Mouse (Mus musculus) liver, embryonic 14.5 days (tissue): Measurements from ENCODE around the gene Foxn3. TPM values are rescaled to one million over a fixed set of nuclear protein-coding genes. Genes with fewer than 3 reads are reported as not detected.

Source experiments
- ATAC-seq: fragments of 200-750 bp; cut with Nextera tagmentation; 2 replicates; pipeline ENCODE4 v1.8.0; 2017; ENCODE audit warnings: moderate number of reproducible peaks, mild to moderate bottlenecking, moderate library complexity; ENCODE audit not compliant: insufficient read depth
- DNase-seq, 3 experiments: peaks; one replicate each; pipeline ENCODE4 v3.0.0-alpha.2; 2012 to 2013; ENCODE audit warnings: low read depth in 3 of 3, low spot score in 3 of 3
- H3K27ac ChIP-seq: fragments of 300-500 bp; sonication (generic); 2 replicates; pipeline ENCODE4 v1.5.1; 2014; ENCODE audit warnings: moderate library complexity, mild to moderate bottlenecking, control low read depth, inconsistent platforms
- H3K27me3 ChIP-seq: fragments of 300-500 bp; sonication (generic); 2 replicates; pipeline ENCODE4 v1.6.1; 2014; ENCODE audit warnings: mild to moderate bottlenecking, low read length, moderate library complexity; ENCODE audit not compliant: control insufficient read depth, insufficient read depth
- H3K36me3 ChIP-seq: fragments of 300-500 bp; sonication (generic); replicated peaks from 2 replicates; pipeline ENCODE4 v1.6.1; 2014; ENCODE audit warnings: low read depth; ENCODE audit not compliant: control insufficient read depth, insufficient read depth
- H3K4me1 ChIP-seq, 2 experiments: fragments of 200-500 bp in 1 of 2; fragments of 300-500 bp in 1 of 2; sonication (generic) in 1 of 2; replicated peaks; 2 replicates each; pipeline ENCODE4 v1.6.1; 2012 to 2014; ENCODE audit warnings: antibody characterized with exemption in 1 of 2, inconsistent platforms in 1 of 2, low read length in 1 of 2; ENCODE audit not compliant: control insufficient read depth in 2 of 2, insufficient read depth in 2 of 2
- H3K4me2 ChIP-seq: fragments of 300-500 bp; sonication (generic); 2 replicates; pipeline ENCODE4 v1.6.1; 2014; ENCODE audit warnings: low read depth, mild to moderate bottlenecking, control low read depth, moderate library complexity
- H3K4me3 ChIP-seq, 2 experiments: fragments of 200-500 bp in 1 of 2; fragments of 300-500 bp in 1 of 2; sonication (generic) in 1 of 2; 2 replicates each; pipeline ENCODE4 v1.5.1; 2012 to 2014; ENCODE audit warnings: low read depth in 2 of 2, low read length in 2 of 2, mild to moderate bottlenecking in 2 of 2, control low read depth in 1 of 2, inconsistent platforms in 1 of 2, moderate library complexity in 1 of 2; ENCODE audit not compliant: insufficient read depth in 1 of 2
- H3K9ac ChIP-seq: fragments of 300-500 bp; sonication (generic); replicated peaks from 2 replicates; pipeline ENCODE4 v1.6.1; 2014; ENCODE audit warnings: mild to moderate bottlenecking, control low read depth, moderate library complexity
- H3K9me3 ChIP-seq: fragments of 300-500 bp; sonication (generic); 2 replicates; pipeline ENCODE4 v1.6.1; 2016; ENCODE audit warnings: low read length, mixed read lengths; ENCODE audit not compliant: control insufficient read depth
- CTCF ChIP-seq: IDR thresholded peaks from 2 replicates; pipeline ENCODE4 v1.5.1; 2016; ENCODE audit warnings: antibody characterized with exemption, low read depth, control low read depth
- EP300 ChIP-seq: IDR thresholded peaks from 2 replicates; pipeline ENCODE4 v1.6.1; 2016; ENCODE audit warnings: antibody characterized with exemption, low read depth
- WGBS: fragments of 180-500 bp; shearing (Covaris S2); extraction: QIAGEN DNeasy Blood & Tissue Kit; methylation state at CpG from one replicate; pipeline ENCODE4 v1.1.7; 2014; ENCODE audit not compliant: insufficient replicate concordance; 5-methylcytosine and 5-hydroxymethylcytosine counted together
- polyA plus RNA-seq, 2 experiments: library from polyadenylated mRNA; depleted of rRNA in 1 of 2; stranded (reverse) in 1 of 2; unstranded in 1 of 2; fragments of >200 nt; fragmentation: Nextera tagmentation in 1 of 2; extraction: Ambion mirVana in 1 of 2; gene quantifications; 2 replicates each; pipeline versions ENCODE4 v1.2.1 to v1.2.3; 2012 to 2014

Foxn3 gene
- polyA plus RNA-seq, 2 experiments = 2.7 to 13.6 TPM

GRCm38 (mm10) chr12:99537316-99537715, 26.1 kb downstream of the Foxn3 start:
- no peak for DNase-seq
- 69% methylated on average over 6 of the region's 6 CpGs for WGBS

GRCm38 (mm10) chr12:99536426-99536825, 27.0 kb downstream of the Foxn3 start:
- no peak overlapping the region for H3K27ac ChIP-seq
- ATAC-seq (no peak), DNase-seq (no peak)
- H3K4me2 ChIP-seq = no peak overlapping the region
- no peak overlapping the region for H3K9ac ChIP-seq
- H3K36me3 ChIP-seq = no peaks in the 10 kb centered on the region
- 78% methylated on average over 5 of the region's 5 CpGs for WGBS
- no peaks in the 10 kb centered on the region; the same call in 1 of the 2 replicates for H3K9me3 ChIP-seq
- H3K27me3 ChIP-seq = no peaks in the 10 kb centered on the region
- H3K4me3 ChIP-seq = no peak overlapping the region
- TF ChIP-seq CTCF (no peak), EP300 (no peak)
- H3K4me1 ChIP-seq = peaks cover 0 to 5% of the 10 kb centered on the region in 2 experiments; a peak in 2 of 4 replicates

More at GRCm38 (mm10) chr12:99537316-99537715, 26.1 kb downstream of the Foxn3 start:
- no peak overlapping the region for H3K4me3 ChIP-seq
- no peak overlapping the region for H3K9ac ChIP-seq
- H3K4me1 ChIP-seq = peaks cover 0 to 1% of the 10 kb centered on the region in 2 experiments; a peak in 2 of 4 replicates
- no peak for ATAC-seq
- no peak overlapping the region for H3K27ac ChIP-seq
- H3K36me3 ChIP-seq = no peaks in the 10 kb centered on the region
- no peaks in the 10 kb centered on the region for H3K27me3 ChIP-seq
- no peak for TF ChIP-seq CTCF
- TF ChIP-seq EP300 = no peak
- no peaks in the 10 kb centered on the region; the same call in 1 of the 2 replicates for H3K9me3 ChIP-seq
- H3K4me2 ChIP-seq = no peak overlapping the region

GRCm38 (mm10) chr12:99532342-99532741, 31.0 kb downstream of the Foxn3 start:
- Histone ChIP-seq H3K36me3 (no peaks in the 10 kb centered on the region), H3K4me3 (no peak overlapping the region), H3K4me1 (peaks cover 0 to 11% of the 10 kb centered on the region in 2 experiments; a peak in 2 of 4 replicates), H3K4me2 (no peak overlapping the region), H3K9ac (no peak overlapping the region), H3K9me3 (no peaks in the 10 kb centered on the region; the same call in 1 of the 2 replicates), H3K27me3 (no peaks in the 10 kb centered on the region), H3K27ac (no peak overlapping the region)
- 32% methylated on average over 7 of the region's 7 CpGs for WGBS
- ATAC-seq = peak; percentile 26; the same call in 1 of the 2 replicates
- TF ChIP-seq CTCF (no peak), EP300 (peak; percentile 50)
- no peak for DNase-seq

- Histone ChIP-seq H3K27ac (no peak overlapping the region), H3K36me3 (no peaks in the 10 kb centered on the region), H3K4me2 (no peak overlapping the region), H3K9me3 (no peaks in the 10 kb centered on the region), H3K27me3 (no peaks in the 10 kb centered on the region), H3K9ac (no peak overlapping the region), H3K4me3 (no peak overlapping the region), H3K4me1 (peaks cover 0 to 14% of the 10 kb centered on the region in 2 experiments; a peak in 2 of 4 replicates)
- no peak for DNase-seq
- TF ChIP-seq CTCF = no peak
- ATAC-seq = no peak
- 63% methylated on average over 17 of the region's 17 CpGs for WGBS
Measured at GRCm38 (mm10) chr12:99529687-99530411, 33.5 kb downstream of the Foxn3 start.

GRCm38 (mm10) chr12:99528958-99529357, 34.4 kb downstream of the Foxn3 start:
- TF ChIP-seq EP300 (no peak), CTCF (no peak)
- Histone ChIP-seq H3K4me1 (peaks cover 0 to 14% of the 10 kb centered on the region in 2 experiments; a peak in 2 of 4 replicates), H3K4me3 (no peak overlapping the region), H3K9me3 (no peaks in the 10 kb centered on the region), H3K4me2 (no peak overlapping the region), H3K27me3 (no peaks in the 10 kb centered on the region), H3K9ac (no peak overlapping the region), H3K36me3 (no peaks in the 10 kb centered on the region), H3K27ac (no peak overlapping the region)
- WGBS = 67% methylated on average over 5 of the region's 5 CpGs
- ATAC-seq (no peak), DNase-seq (no peak)
